Mouse (Mus musculus): ENCODE results near the gene Zp3r.
"Not testable (repeated sequence)": the region's sequence is repeated elsewhere in the genome, so short reads cannot be mapped to it uniquely, and the experiment has no call there.

Zp3r gene

DNA sequence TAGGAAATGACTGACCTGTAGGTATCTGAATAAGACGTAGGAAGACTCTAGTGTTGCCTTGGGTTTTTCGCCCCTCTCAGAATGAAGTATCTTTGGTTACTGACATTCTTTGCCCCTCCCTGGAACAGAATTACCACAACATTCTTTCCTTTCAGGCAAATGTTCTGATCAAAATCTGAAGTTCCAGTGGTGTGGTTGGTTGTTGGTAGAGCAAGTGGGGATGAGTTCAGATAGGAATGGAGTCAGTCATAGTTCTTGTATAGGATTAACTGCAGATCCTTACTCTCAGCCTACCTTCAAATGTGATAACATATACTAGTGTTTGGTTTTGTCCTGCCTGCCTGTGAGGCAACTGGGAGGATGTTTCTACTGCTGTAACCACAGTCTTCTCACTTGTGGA lies at the start of gene Zp3r:
TSS of gene Zp3r (minus strand) at position 101 of the 400 bp plus-strand sequence.
- DNase-seq (ENCODE audit: low read depth, low spot score) = no peak

DNA sequence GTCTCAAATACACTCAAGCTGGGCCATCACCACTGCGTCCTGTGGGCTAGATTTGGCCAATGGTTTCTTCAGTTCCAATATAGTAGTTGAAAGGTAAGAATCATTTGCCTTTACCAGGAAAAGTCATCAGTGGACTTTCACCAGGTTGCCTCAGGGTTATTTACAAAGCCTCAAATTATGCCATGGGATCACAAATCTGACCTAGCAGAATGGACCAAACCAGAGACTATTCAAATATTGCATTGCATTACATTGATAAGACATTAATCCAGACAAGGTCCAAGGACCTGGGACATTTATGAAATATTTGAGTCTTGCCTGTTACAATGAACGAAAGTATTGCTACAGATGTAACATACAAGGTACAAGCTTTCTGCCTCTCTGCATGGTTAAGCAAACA lies 49.1 kb upstream of the Zp3r start:
- DNase-seq (ENCODE audit: low read depth, low spot score) = no peak

DNA sequence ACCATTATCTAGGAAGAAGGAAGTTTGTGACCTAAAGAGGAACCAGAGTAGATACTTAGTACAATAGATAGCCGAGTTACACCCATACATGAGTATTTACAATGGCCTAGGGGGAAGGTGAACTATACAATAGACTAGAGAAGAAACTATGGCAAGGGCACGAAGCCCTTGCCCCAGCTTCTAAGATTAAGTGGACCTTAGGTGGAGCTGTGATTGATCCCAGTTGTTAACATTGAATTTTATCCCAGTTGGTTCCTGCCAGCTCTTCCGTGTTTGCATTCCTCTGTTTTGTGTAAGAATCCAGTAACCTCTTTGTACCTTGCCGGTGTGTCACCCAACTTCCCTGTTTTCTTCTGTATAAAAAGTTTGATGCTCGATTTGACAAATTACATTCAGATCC lies 34.2 kb upstream of the Zp3r start:
- DNase-seq (ENCODE audit: low read depth, low spot score) = not testable (repeated sequence)

DNA sequence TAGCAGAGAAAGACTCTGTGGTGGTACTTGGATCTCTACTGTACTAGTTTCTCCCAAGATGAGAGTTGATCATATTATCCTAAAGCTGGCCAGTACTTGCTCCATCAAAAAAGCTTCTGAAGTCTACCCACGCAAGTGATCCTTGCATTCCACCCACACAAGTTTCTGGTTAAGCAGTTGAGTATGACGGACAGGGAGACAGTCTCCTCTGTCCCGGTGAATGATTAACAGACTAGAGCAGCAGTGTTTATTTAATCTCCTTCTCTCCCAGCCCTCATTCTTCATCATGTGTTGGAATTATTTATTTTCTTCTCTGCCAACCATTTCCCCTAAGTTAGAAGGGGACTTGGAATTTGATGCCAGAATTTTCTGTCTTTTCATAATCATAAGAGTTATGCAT lies 32.0 kb upstream of the Zp3r start, which contains the start of gene C4bp:
TSS of gene C4bp (minus strand) at position 179 of the 400 bp plus-strand sequence.
- DNase-seq (ENCODE audit: low read depth, low spot score) = no peak

DNA sequence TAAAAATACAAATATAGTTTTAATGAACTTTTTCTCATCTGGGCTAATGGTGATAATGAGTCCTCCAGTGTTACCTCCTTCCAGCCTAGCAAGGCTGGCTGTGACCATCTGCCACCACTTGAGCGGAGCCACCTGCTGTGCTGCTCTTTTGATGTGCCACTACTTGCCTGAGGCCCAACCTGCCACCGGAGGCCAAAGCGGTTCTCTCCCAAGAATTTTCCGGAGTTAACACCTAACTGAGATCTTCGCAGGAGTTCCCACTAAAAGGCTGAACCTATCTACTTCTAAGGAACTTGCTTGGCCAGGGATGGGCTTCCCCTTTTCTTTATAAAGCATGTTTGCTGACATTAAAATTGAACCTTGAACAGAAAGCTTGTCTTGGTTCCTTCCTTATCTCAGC lies 30.2 kb upstream of the Zp3r start:
- not testable (repeated sequence) for DNase-seq (ENCODE audit: low read depth, low spot score)

DNA sequence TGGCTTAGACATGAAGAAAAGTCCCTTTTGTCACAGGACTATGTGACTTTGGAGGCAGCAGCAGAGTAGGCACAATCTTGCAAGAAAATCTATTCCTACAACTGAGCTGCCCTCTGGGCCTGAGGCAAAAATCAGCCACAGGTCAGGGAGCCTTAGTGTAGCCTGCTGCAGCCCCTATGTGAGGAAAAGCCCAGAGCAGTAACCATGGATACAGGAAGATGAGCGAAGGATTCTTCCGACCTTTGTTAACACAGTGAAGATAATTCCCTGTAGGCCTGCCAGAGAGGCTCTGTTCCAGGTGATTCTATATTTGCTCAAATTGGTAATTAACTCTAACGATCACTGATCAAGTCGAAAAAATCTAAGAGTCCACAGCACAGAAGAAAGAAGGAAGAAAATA lies 14.7 kb upstream of the Zp3r start:
- DNase-seq (ENCODE audit: low read depth, low spot score) = no peak

DNA sequence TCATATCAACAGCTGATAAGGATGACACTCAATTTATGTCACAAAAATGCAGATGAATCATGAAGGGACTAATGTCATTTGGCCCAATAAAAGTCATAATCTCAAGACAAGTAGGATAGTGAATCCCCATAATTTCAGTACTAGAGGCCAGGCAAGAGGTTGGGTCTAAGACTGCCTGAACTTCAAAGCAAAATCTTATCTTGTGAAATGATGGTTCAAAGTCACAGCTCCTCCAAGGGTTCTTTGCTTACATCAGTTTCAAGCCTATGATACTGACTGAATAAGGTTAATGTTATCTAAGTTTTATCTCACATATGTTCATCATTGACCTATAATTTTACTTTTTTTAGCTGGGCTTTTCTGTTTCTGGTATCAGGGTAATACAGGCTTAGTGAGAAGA lies 11.5 kb upstream of the Zp3r start:
- no peak for DNase-seq (ENCODE audit: low read depth, low spot score)

DNA sequence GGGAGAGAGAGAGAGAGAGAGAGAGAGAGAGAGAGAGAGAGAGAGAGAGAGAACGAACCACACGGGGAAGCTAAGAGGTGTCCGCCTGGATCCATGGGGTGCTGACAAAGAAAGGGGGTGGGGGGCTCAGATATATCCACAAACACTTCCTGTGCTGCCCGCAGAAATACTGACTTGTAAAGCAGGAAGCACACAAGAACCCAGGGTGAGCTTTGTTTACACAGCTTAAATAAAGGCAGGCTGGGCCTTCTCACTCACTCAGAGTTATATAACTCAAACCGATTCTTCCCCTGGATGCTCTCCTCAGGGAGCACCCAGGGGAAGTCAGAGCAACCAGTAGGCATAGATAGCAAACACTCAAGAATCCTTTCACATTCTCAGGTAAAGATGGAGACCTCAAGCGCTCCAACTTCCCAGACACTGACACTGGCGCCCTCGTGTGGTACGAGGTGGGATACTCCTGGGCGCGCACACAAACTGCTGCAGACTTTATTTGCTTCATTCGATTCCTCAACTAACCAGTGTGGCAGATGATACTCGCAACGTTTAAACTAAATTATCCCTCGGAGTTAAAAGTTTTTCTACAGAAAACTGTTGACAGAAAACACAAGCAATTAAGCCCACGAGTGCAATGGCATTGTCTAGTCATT lies 4.5 kb upstream of the Zp3r start:
- DNase-seq (ENCODE audit: low read depth, low spot score) = peak; percentile 23

DNA sequence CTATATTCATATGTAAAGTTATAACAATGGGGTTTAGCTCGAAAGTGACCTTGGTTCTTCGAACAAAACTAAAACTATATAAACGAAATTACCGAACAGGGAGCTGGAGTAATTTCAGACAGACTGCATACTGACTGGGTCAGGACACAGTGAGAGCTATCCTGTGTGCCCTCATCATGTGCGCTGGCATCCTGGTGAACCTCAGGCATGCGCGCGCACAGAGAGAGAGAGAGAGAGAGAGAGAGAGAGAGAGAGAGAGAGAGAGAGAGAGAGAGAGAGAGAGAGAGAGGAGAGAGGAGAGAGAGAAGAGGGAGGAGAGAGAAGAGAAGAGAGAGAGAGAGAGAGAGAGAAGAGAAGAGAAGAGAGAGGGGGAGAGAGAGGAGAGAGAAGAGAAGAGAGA lies 3.9 kb upstream of the Zp3r start:
- DNase-seq (ENCODE audit: low read depth, low spot score) = no peak

DNA sequence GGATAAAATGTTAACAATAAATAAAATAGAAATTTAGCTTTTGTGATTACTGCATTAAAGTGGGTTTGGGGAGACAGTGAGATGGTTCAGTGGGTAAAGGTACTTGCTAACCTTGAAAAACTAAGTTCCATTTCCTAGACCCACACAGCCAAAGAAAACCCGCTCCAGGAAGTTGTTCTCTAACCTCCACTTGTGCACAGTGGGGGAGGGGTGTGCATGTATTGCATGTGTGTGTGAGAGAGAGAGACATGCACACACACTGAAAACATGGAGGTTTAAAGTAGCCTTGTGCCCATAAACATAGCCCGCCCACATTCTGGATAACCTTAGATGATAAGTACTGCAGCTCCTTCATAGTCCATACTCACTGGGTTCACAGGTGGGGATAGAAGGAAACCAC lies 33.1 kb downstream of the Zp3r start:
- no peak for DNase-seq (ENCODE audit: low read depth, low spot score)

DNA sequence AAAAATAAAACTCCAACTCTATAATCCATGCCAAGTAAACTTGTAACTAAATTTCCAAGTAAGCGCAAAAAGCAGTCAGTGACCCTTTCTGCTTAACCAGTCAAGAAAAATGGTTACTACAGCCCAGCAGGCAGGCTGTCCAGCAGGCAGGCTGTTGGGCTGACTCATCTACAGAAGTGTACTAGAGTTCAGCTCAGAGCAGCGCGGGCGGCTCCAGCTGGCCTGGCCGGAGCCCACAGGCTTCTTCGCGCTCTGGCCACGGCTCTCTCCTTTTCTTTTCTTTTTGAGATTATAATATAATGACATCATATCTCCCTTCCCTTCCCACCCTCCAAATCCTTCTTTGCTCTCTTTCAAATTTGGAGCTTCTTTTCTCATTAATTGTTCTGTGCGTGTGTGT lies 40.8 kb downstream of the Zp3r start:
- DNase-seq (ENCODE audit: low read depth, low spot score) = no peak

DNA sequence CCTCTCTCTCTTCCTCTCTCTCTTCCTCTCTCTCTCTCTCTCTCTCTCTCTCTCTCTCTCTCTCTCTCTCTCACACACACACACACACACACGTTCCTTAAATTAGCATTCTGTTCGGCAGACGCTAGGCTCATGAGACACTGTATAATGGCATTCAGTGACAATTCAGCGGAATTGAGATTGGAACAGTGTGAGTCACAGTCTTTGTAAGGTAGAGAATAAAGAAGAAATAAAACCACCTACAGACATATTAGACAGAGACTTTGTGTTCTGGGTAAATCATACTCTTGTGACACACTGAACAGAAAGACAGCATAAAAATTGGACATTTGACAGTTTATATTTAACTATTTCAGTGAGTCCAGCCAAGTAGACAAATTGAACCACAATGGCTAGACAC lies 53.0 kb downstream of the Zp3r start:
- no peak for DNase-seq (ENCODE audit: low read depth, low spot score)

DNA sequence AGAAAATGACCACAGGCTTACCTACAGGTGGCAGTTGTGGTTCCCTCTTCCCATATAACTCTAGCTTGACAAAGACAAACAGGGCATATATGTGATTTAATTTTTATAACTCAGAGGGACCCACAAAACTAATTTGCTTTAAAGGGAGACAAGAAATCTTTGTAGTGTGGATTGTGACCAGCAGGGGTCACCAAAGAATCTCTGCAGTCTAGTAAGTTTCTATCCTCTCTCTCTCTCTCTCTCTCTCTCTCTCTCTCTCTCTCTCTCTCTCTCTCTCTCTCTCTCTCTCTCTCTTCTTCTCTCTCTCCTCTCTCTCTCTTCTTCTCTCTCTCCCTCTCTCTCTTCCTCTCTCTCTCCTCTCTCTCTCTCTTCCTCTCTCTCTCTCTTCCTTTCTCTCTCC lies 53.5 kb downstream of the Zp3r start:
- DNase-seq (ENCODE audit: low read depth, low spot score) = peak; percentile 18

DNA sequence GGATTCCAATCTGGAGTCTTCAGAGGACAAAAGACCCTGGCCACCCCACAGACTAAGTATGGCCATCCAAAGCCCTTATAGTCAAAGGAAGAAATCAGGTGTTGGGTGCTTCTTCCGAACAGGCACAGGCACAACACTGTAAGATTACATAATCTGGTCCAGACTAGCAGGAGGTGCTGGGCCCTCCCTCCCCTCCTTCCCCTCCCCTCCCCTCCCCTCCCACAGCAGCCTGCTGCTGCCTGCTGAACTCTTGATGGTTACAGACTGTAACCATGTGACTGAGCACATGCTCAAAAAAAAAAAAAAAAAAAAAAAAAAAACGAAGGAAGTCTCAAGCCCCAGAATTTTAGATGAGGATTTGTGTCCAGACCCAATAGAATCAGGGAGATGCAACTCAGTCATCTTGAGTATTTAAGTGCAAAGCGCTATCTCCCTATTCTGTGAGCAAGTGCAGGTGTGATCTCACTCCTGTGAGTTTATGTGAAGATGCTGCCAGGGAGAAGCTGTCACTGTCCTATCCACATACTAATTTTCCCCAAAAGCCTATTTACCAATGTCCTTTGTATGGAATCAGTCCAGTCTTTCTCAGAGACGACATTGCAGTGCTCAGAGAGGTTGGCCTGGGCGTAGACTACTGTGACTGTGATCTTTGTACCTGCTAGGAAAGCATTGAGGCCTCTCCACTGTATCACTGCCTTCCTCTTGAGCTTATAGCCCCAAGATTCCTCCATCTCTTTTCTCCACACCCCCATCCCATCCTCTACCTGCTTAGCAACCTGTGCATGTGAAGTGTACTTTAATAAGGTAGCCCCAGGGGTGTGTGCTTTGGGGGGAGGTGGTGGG lies 77.8 kb downstream of the Zp3r start:
- DNase-seq (ENCODE audit: low read depth, low spot score) = no peak

DNA sequence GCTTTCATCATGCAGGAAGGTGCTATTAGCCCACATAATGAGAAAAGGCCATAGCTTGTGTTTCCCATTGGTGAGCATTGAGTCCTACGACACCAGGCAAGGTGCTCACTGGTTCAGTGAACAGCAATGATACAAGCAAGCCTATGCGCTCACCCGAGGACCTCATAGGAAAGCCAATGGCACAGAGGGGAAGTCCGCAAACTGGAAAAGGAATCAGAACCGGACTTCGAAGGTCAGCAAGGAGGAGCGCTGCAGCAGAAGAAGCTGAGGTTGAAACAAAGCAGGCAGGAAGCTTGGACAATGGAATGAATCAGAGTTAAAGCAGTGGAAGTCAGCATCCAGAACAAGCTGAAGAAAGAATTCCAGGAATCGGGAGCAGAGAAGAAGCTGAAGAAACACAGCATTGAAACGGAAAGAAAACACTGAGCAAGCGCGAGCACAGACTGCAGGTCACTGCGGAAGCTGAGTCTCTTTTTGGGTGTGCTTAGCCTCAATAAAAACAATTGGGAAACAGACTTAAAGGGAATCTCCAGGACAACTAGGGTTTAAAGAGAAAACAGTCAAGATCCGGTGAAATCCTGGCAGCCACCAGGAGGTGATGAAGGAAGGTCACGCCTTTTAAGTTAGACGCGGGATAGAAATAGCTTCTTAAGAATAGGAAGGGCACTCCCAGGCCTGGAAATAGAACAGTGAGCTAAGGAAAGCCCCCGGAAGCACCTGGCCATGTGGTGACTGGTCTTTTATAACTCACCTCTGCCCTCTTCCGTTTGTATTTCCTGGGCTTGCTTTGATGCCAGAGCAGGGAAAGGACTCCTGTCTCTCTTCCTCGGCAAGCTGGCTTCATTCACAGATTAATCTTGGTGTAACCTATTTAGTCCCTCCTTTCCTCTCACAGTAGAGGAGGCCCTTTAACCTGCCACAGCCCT lies 78.9 kb downstream of the Zp3r start:
- no peak for DNase-seq (ENCODE audit: low read depth, low spot score)

DNA sequence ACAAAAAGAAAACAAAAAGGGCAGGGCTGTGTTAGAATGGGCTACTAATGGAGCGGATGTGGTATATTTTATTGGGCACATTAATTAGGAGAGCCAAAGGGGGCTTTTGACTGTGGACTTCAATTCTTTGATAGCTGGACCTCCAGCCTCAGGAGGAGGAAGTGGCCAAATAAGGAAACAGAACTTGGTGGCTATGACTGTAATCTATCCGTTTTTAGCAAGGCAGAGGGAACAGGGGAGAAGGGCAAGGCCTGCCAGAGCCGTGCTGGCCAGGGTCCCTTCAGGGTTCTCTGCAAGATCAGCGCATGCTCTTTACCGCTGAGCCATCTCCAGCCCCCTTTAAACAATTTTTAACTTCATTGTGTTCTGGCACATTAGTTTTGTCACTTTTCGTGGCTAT lies 79.7 kb downstream of the Zp3r start:
- no peak for DNase-seq (ENCODE audit: low read depth, low spot score)

DNA sequence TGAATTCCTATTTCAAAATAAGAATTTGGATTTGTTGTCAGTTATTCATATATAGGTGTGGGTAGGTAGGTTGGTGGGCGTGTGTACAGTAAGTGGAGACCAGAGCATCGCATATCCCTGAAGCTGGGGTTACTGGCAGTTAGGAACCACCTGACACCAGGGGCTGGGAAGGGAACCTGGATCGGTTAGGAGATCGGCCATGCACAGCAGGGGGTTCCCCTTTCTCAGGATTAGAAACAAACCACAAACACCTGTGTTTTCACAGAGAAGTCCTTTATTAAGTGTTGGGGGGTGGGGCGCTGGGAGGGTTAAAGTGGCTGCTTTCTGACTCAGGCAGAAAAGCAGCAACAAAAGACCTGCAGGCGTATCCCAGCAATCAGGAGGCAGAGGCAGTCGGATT lies 80.3 kb downstream of the Zp3r start:
- DNase-seq (ENCODE audit: low read depth, low spot score) = no peak

DNA sequence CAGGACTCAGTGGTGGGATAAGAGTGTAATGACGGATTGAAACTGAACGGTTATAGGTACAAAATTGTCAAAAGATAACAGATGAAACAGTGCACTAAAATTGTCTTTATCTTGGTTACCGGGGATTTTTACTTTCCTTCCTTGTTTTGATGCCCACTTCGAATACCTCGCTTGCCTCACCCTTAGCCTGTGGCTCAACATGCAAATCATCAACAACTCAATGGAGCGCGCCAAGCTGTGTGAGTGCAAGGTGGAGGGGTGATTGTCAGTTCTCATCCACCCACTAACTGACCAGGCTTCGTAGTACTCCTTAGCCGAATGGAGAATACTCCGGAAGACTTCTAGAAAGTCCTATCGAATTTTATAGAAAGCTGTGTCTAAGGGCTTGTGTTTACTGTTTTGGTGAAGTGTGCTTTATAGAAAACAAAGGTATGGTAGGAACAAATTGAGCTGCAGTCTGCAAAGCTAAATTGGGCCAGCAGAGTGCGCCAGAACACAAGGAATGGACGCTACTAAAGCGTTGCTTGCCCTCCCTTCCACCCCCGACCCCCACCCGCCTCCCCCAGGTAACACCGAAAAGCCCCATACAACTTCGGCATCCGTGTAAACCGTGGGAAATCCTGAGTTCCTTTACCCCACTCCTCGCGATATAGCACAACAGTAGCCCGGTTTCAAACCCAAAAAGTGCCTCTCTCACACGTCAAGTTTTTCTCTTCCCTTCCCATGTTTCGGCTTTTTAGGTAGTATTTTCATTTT lies 81.6 kb downstream of the Zp3r start:
- peak; percentile 6 for DNase-seq (ENCODE audit: low read depth, low spot score)

All from retina, adult 2 months (tissue).